Mouse (Mus musculus) heart, embryonic 11.5 days (tissue): Measurements from ENCODE around the gene Atp8a2. TPM values are rescaled to one million over a fixed set of nuclear protein-coding genes. Genes with fewer than 3 reads are reported as not detected.

ENCODE experiments used
- ATAC-seq: fragments of 200-750 bp; cut with Nextera tagmentation; replicated peaks from 2 replicates; pipeline ENCODE4 v1.8.0; 2017; ENCODE audit warnings: moderate library complexity; ENCODE audit not compliant: insufficient number of reproducible peaks, low FRiP score, low TSS enrichment
- H3K27ac ChIP-seq: fragments of 300-500 bp; sonication (generic); 2 replicates; pipeline ENCODE4 v1.5.1; 2014; ENCODE audit warnings: mild to moderate bottlenecking, low read depth, low read length
- H3K27me3 ChIP-seq: fragments of 300-500 bp; sonication (generic); 2 replicates; pipeline ENCODE4 v1.6.1; 2014; ENCODE audit warnings: mild to moderate bottlenecking, low read length, mixed read lengths; ENCODE audit not compliant: control insufficient read depth, insufficient read depth
- H3K36me3 ChIP-seq: fragments of 300-500 bp; sonication (generic); 2 replicates; pipeline ENCODE4 v1.6.1; 2014; ENCODE audit warnings: mild to moderate bottlenecking, low read length, moderate library complexity, mixed read lengths; ENCODE audit not compliant: control insufficient read depth, insufficient read depth
- H3K4me1 ChIP-seq: fragments of 300-500 bp; sonication (generic); 2 replicates; pipeline ENCODE4 v1.6.1; 2014; ENCODE audit warnings: low read length; ENCODE audit not compliant: control insufficient read depth, insufficient read depth
- H3K4me2 ChIP-seq: fragments of 300-500 bp; sonication (generic); 2 replicates; pipeline ENCODE4 v1.6.1; 2014; ENCODE audit warnings: mild to moderate bottlenecking, moderate library complexity
- H3K4me3 ChIP-seq: fragments of 300-500 bp; sonication (generic); 2 replicates; pipeline ENCODE4 v1.5.1; 2014; ENCODE audit warnings: low read depth, low read length
- H3K9ac ChIP-seq: fragments of 300-500 bp; sonication (generic); 2 replicates; pipeline ENCODE4 v1.6.1; 2014; ENCODE audit warnings: mild to moderate bottlenecking, low read depth, low read length, moderate library complexity
- H3K9me3 ChIP-seq: fragments of 300-500 bp; sonication (generic); replicated peaks from 2 replicates; pipeline ENCODE4 v1.6.1; 2016; ENCODE audit warnings: low read length; ENCODE audit not compliant: control insufficient read depth
- WGBS: fragments of 180-500 bp; shearing (Covaris S2); extraction: QIAGEN DNeasy Blood & Tissue Kit; methylation state at CpG from one replicate; pipeline ENCODE4 v1.1.7; 2014; ENCODE audit not compliant: insufficient replicate concordance; 5-methylcytosine and 5-hydroxymethylcytosine counted together
- polyA plus RNA-seq: library from polyadenylated mRNA; unstranded; fragments of >200 nt; fragmentation: Nextera tagmentation; extraction: Ambion mirVana; gene quantifications from 2 replicates; pipeline ENCODE4 v1.2.1, GENCODE M21; 2014

Gene Atp8a2
- polyA plus RNA-seq, 1 experiment from 2014 or later = 6.8 TPM

- no peak for ATAC-seq
- H3K4me3 ChIP-seq = no peak overlapping the region
- whole genome bisulfite sequencing = 57% methylated on average over 4 of the region's 4 CpGs
- peaks cover 5% of the 10 kb centered on the region; the same call in 1 of the 2 replicates for H3K9me3 ChIP-seq
- H3K36me3 ChIP-seq = no peaks in the 10 kb centered on the region
- no peaks in the 10 kb centered on the region for H3K4me1 ChIP-seq
- H3K9ac ChIP-seq = no peak overlapping the region
- H3K27me3 ChIP-seq = no peaks in the 10 kb centered on the region
- no peak overlapping the region for H3K4me2 ChIP-seq
- no peak overlapping the region for H3K27ac ChIP-seq
Measured at GRCm38 (mm10) chr14:59806910-59807309, 390.1 kb downstream of the Atp8a2 start.

- peaks cover 5% of the 10 kb centered on the region; the same call in 1 of the 2 replicates for H3K9me3 ChIP-seq
- no peak overlapping the region for H3K9ac ChIP-seq
- no peak overlapping the region for H3K4me2 ChIP-seq
- H3K4me1 ChIP-seq = no peaks in the 10 kb centered on the region
- H3K27me3 ChIP-seq = no peaks in the 10 kb centered on the region
- no peaks in the 10 kb centered on the region for H3K36me3 ChIP-seq
- no peak overlapping the region for H3K27ac ChIP-seq
- WGBS = 52% methylated on average over 4 of the region's 4 CpGs
- H3K4me3 ChIP-seq = no peak overlapping the region
- no peak for ATAC-seq
Measured at GRCm38 (mm10) chr14:59806159-59806558, 390.8 kb downstream of the Atp8a2 start.

GRCm38 (mm10) chr14:59805683-59806082 lies 391.3 kb downstream of the Atp8a2 start:
- Histone ChIP-seq H3K9me3 (peaks cover 5% of the 10 kb centered on the region; the same call in 1 of the 2 replicates), H3K4me3 (no peak overlapping the region), H3K36me3 (no peaks in the 10 kb centered on the region), H3K27me3 (no peaks in the 10 kb centered on the region), H3K9ac (no peak overlapping the region), H3K4me2 (no peak overlapping the region), H3K4me1 (no peaks in the 10 kb centered on the region), H3K27ac (no peak overlapping the region)
- no peak for ATAC-seq
- 61% methylated on average over 7 of the region's 7 CpGs for WGBS

GRCm38 (mm10) chr14:59801961-59802599 lies 394.9 kb downstream of the Atp8a2 start:
- Histone ChIP-seq H3K27me3 (no peaks in the 10 kb centered on the region), H3K4me3 (no peak overlapping the region), H3K36me3 (no peaks in the 10 kb centered on the region), H3K9me3 (peaks cover 5% of the 10 kb centered on the region; the same call in 1 of the 2 replicates), H3K4me1 (no peaks in the 10 kb centered on the region), H3K4me2 (no peak overlapping the region), H3K27ac (no peak overlapping the region), H3K9ac (no peak overlapping the region)
- ATAC-seq = no peak
- 63% methylated on average over 8 of the region's 8 CpGs for WGBS

GRCm38 (mm10) chr14:59799511-59799910 lies 397.5 kb downstream of the Atp8a2 start:
- no peaks in the 10 kb centered on the region for H3K27me3 ChIP-seq
- no peaks in the 10 kb centered on the region for H3K36me3 ChIP-seq
- ATAC-seq = no peak
- no peaks in the 10 kb centered on the region for H3K4me1 ChIP-seq
- peaks cover 5% of the 10 kb centered on the region; the same call in 1 of the 2 replicates for H3K9me3 ChIP-seq
- no peak overlapping the region for H3K27ac ChIP-seq
- no peak overlapping the region for H3K4me2 ChIP-seq
- no peak overlapping the region for H3K4me3 ChIP-seq
- no peak overlapping the region for H3K9ac ChIP-seq
- 83% methylated on average over 3 of the region's 3 CpGs for WGBS

GRCm38 (mm10) chr14:59793841-59794240 lies 403.1 kb downstream of the Atp8a2 start:
- H3K4me2 ChIP-seq = no peak overlapping the region
- H3K9ac ChIP-seq = no peak overlapping the region
- H3K4me3 ChIP-seq = no peak overlapping the region
- H3K36me3 ChIP-seq = no peaks in the 10 kb centered on the region
- 62% methylated on average over 10 of the region's 10 CpGs for WGBS
- H3K27me3 ChIP-seq = no peaks in the 10 kb centered on the region
- no peak for ATAC-seq
- no peaks in the 10 kb centered on the region for H3K4me1 ChIP-seq
- no peak overlapping the region for H3K27ac ChIP-seq
- H3K9me3 ChIP-seq = no peaks in the 10 kb centered on the region

- H3K4me2 ChIP-seq = no peak overlapping the region
- no peak overlapping the region for H3K27ac ChIP-seq
- ATAC-seq = no peak
- H3K4me1 ChIP-seq = no peaks in the 10 kb centered on the region
- no peak overlapping the region for H3K4me3 ChIP-seq
- 67% methylated on average over 11 of the region's 11 CpGs for WGBS
- H3K36me3 ChIP-seq = no peaks in the 10 kb centered on the region
- H3K9ac ChIP-seq = no peak overlapping the region
- no peaks in the 10 kb centered on the region for H3K27me3 ChIP-seq
- no peaks in the 10 kb centered on the region for H3K9me3 ChIP-seq
Measured at GRCm38 (mm10) chr14:59783348-59784341, 413.3 kb downstream of the Atp8a2 start.

- no peak overlapping the region for H3K27ac ChIP-seq
- no peaks in the 10 kb centered on the region for H3K36me3 ChIP-seq
- 70% methylated on average over 9 of the region's 9 CpGs for WGBS
- H3K4me1 ChIP-seq = no peaks in the 10 kb centered on the region
- ATAC-seq = no peak
- no peak overlapping the region for H3K9ac ChIP-seq
- no peak overlapping the region for H3K4me2 ChIP-seq
- no peaks in the 10 kb centered on the region for H3K9me3 ChIP-seq
- H3K4me3 ChIP-seq = no peak overlapping the region
- H3K27me3 ChIP-seq = no peaks in the 10 kb centered on the region
Measured at GRCm38 (mm10) chr14:59780391-59780790, 416.6 kb downstream of the Atp8a2 start.
